Mouse (Mus musculus): ENCODE measurements around the gene Fam228b. TPM values are rescaled to one million over a fixed set of nuclear protein-coding genes. Genes with fewer than 3 reads are reported as not detected.

Fam228b gene
- total and polyA plus RNA-seq, 3 experiments = 0.76 TPM; not detected in 2

GRCm38 (mm10) chr12:4731629-4732028 lies 37.4 kb downstream of the Fam228b start:
- H3K4me1 ChIP-seq (ENCODE audit: insufficient read depth, low read depth, low read length) = peaks cover 8% of the 10 kb centered on the region
- DNase-seq (ENCODE audit: low spot score) (no peak), ATAC-seq (ENCODE audit: extremely low read depth, insufficient number of reproducible peaks, low FRiP score, poor library complexity, severe bottlenecking) (no peak)
- TF ChIP-seq TAL1 (conservative IDR thresholded peaks at IDR 0.05; ENCODE audit: low read depth, low read length) (no peak), POLR2AphosphoS5 (IDR thresholded peaks at IDR 0.05; ENCODE audit: insufficient replicate concordance, low read depth, low read length) (no peak), GATA2 (IDR thresholded peaks at IDR 0.05; ENCODE audit: borderline replicate concordance, low read depth, low read length) (no peak), GATA1 (IDR thresholded peaks at IDR 0.05; ENCODE audit: borderline replicate concordance, low read length) (no peak), CTCF (IDR thresholded peaks at IDR 0.05; ENCODE audit: low read depth, low read length) (no peak)
- H3K36me3 ChIP-seq (replicated peaks) = peaks cover 2% of the 10 kb centered on the region
- H3K9me3 ChIP-seq (replicated peaks) = no peaks in the 10 kb centered on the region
- peaks cover 19% of the 10 kb centered on the region for H3K27me3 ChIP-seq (ENCODE audit: insufficient read depth, low read length)
- no peak overlapping the region for H3K4me3 ChIP-seq (ENCODE audit: low read depth, low read length)

GRCm38 (mm10) chr12:4729165-4729564 lies 39.9 kb downstream of the Fam228b start:
- Histone ChIP-seq H3K36me3 (replicated peaks) (peaks cover 2% of the 10 kb centered on the region), H3K27me3 (ENCODE audit: insufficient read depth, low read length) (peaks cover 8% of the 10 kb centered on the region), H3K4me1 (ENCODE audit: insufficient read depth, low read depth, low read length) (peaks cover 5% of the 10 kb centered on the region), H3K4me3 (ENCODE audit: low read depth, low read length) (no peak overlapping the region), H3K9me3 (replicated peaks) (no peaks in the 10 kb centered on the region)
- ATAC-seq (ENCODE audit: extremely low read depth, insufficient number of reproducible peaks, low FRiP score, poor library complexity, severe bottlenecking) (no peak), DNase-seq (ENCODE audit: low spot score) (no peak)
- no peak for TF ChIP-seq GATA1 (IDR thresholded peaks at IDR 0.05; ENCODE audit: borderline replicate concordance, low read length)
- no peak for TF ChIP-seq TAL1 (conservative IDR thresholded peaks at IDR 0.05; ENCODE audit: low read depth, low read length)
- TF ChIP-seq POLR2AphosphoS5 (IDR thresholded peaks at IDR 0.05; ENCODE audit: insufficient replicate concordance, low read depth, low read length) = no peak
- TF ChIP-seq CTCF (IDR thresholded peaks at IDR 0.05; ENCODE audit: low read depth, low read length) = no peak
- no peak for TF ChIP-seq GATA2 (IDR thresholded peaks at IDR 0.05; ENCODE audit: borderline replicate concordance, low read depth, low read length)

- peak overlapping the region; percentile 71 for H3K4me3 ChIP-seq (ENCODE audit: low read depth, low read length)
- no peaks in the 10 kb centered on the region for H3K9me3 ChIP-seq (replicated peaks)
- ATAC-seq (ENCODE audit: extremely low read depth, insufficient number of reproducible peaks, low FRiP score, poor library complexity, severe bottlenecking) (peak; percentile 71), DNase-seq (ENCODE audit: low spot score) (peak; percentile 68)
- peaks cover 51% of the 10 kb centered on the region for H3K4me1 ChIP-seq (ENCODE audit: insufficient read depth, low read depth, low read length)
- no peak for TF ChIP-seq GATA2 (IDR thresholded peaks at IDR 0.05; ENCODE audit: borderline replicate concordance, low read depth, low read length)
- H3K36me3 ChIP-seq (replicated peaks) = peaks cover 8% of the 10 kb centered on the region
- no peaks in the 10 kb centered on the region for H3K27me3 ChIP-seq (ENCODE audit: insufficient read depth, low read length)
Observed at GRCm38 (mm10) chr12:4719762-4720754, 49.0 kb downstream of the Fam228b start.

- Histone ChIP-seq H3K9me3 (replicated peaks) (no peaks in the 10 kb centered on the region), H3K36me3 (replicated peaks) (peaks cover 17% of the 10 kb centered on the region), H3K27me3 (ENCODE audit: insufficient read depth, low read length) (no peaks in the 10 kb centered on the region), H3K4me3 (ENCODE audit: low read depth, low read length) (peak overlapping the region; percentile 56; the same call in 1 of the 2 replicates), H3K4me1 (ENCODE audit: insufficient read depth, low read depth, low read length) (peaks cover 57% of the 10 kb centered on the region)
- ATAC-seq (ENCODE audit: extremely low read depth, insufficient number of reproducible peaks, low FRiP score, poor library complexity, severe bottlenecking) = peak; percentile 61
- DNase-seq (ENCODE audit: low spot score) = no peak
- TF ChIP-seq TAL1 (conservative IDR thresholded peaks at IDR 0.05; ENCODE audit: low read depth, low read length) = no peak
- TF ChIP-seq GATA1 (IDR thresholded peaks at IDR 0.05; ENCODE audit: borderline replicate concordance, low read length) = no peak
- no peak for TF ChIP-seq CTCF (IDR thresholded peaks at IDR 0.05; ENCODE audit: low read depth, low read length)
- no peak for TF ChIP-seq GATA2 (IDR thresholded peaks at IDR 0.05; ENCODE audit: borderline replicate concordance, low read depth, low read length)
- no peak for TF ChIP-seq POLR2AphosphoS5 (IDR thresholded peaks at IDR 0.05; ENCODE audit: insufficient replicate concordance, low read depth, low read length)
Observed at GRCm38 (mm10) chr12:4719066-4719761, 49.9 kb downstream of the Fam228b start.

- ATAC-seq (ENCODE audit: extremely low read depth, insufficient number of reproducible peaks, low FRiP score, poor library complexity, severe bottlenecking) (peak; percentile 58; the same call in 1 of the 2 replicates), DNase-seq (ENCODE audit: low spot score) (no peak)
- Histone ChIP-seq H3K4me1 (ENCODE audit: insufficient read depth, low read depth, low read length) (peaks cover 57% of the 10 kb centered on the region), H3K27me3 (ENCODE audit: insufficient read depth, low read length) (no peaks in the 10 kb centered on the region), H3K36me3 (replicated peaks) (peaks cover 32% of the 10 kb centered on the region), H3K9me3 (replicated peaks) (no peaks in the 10 kb centered on the region), H3K4me3 (ENCODE audit: low read depth, low read length) (no peak overlapping the region; the same call in 1 of the 2 replicates)
- no peak for TF ChIP-seq TAL1 (conservative IDR thresholded peaks at IDR 0.05; ENCODE audit: low read depth, low read length)
- TF ChIP-seq POLR2AphosphoS5 (IDR thresholded peaks at IDR 0.05; ENCODE audit: insufficient replicate concordance, low read depth, low read length) = no peak
- TF ChIP-seq GATA2 (IDR thresholded peaks at IDR 0.05; ENCODE audit: borderline replicate concordance, low read depth, low read length) = no peak
- no peak for TF ChIP-seq CTCF (IDR thresholded peaks at IDR 0.05; ENCODE audit: low read depth, low read length)
- TF ChIP-seq GATA1 (IDR thresholded peaks at IDR 0.05; ENCODE audit: borderline replicate concordance, low read length) = no peak
Observed at GRCm38 (mm10) chr12:4717417-4717816, 51.6 kb downstream of the Fam228b start.

- ATAC-seq (ENCODE audit: extremely low read depth, insufficient number of reproducible peaks, low FRiP score, poor library complexity, severe bottlenecking) = no peak
- H3K4me1 ChIP-seq (ENCODE audit: insufficient read depth, low read depth, low read length) = peaks cover 56% of the 10 kb centered on the region
- H3K9me3 ChIP-seq (replicated peaks) = no peaks in the 10 kb centered on the region
- TF ChIP-seq POLR2AphosphoS5 (IDR thresholded peaks at IDR 0.05; ENCODE audit: insufficient replicate concordance, low read depth, low read length) (no peak), GATA1 (IDR thresholded peaks at IDR 0.05; ENCODE audit: borderline replicate concordance, low read length) (no peak), CTCF (IDR thresholded peaks at IDR 0.05; ENCODE audit: low read depth, low read length) (no peak), GATA2 (IDR thresholded peaks at IDR 0.05; ENCODE audit: borderline replicate concordance, low read depth, low read length) (no peak), TAL1 (conservative IDR thresholded peaks at IDR 0.05; ENCODE audit: low read depth, low read length) (no peak)
- H3K4me3 ChIP-seq (ENCODE audit: low read depth, low read length) = peak overlapping the region; percentile 37; the same call in 1 of the 2 replicates
- DNase-seq (ENCODE audit: low spot score) = no peak
- peaks cover 49% of the 10 kb centered on the region for H3K36me3 ChIP-seq (replicated peaks)
- H3K27me3 ChIP-seq (ENCODE audit: insufficient read depth, low read length) = no peaks in the 10 kb centered on the region
Observed at GRCm38 (mm10) chr12:4715606-4716005, 53.5 kb downstream of the Fam228b start.
